Mouse (Mus musculus) spleen, postnatal 4 days (tissue): ENCODE data around the gene Fignl1.

Experiments
- DNase-seq, 2 experiments: peaks; one replicate each; pipeline ENCODE4 v3.0.0; 2022; ENCODE audit warnings: low spot score in 2 of 2

Fignl1 gene

GRCm38 (mm10) chr11:11809404-11810175 is 828 bp upstream of the Fignl1 start:
- DNase-seq = no peak

- no peak for DNase-seq
Measured at GRCm38 (mm10) chr11:11808035-11808819, 535 bp downstream of the Fignl1 start.

GRCm38 (mm10) chr11:11805951-11806350 is 2.8 kb downstream of the Fignl1 start:
- no peak for DNase-seq

GRCm38 (mm10) chr11:11804421-11804820 is 4.3 kb downstream of the Fignl1 start:
- DNase-seq = no peak

- DNase-seq = no peak
Measured at GRCm38 (mm10) chr11:11801067-11801466, 7.7 kb downstream of the Fignl1 start.

GRCm38 (mm10) chr11:11800304-11800703 is 8.5 kb downstream of the Fignl1 start:
- no peak for DNase-seq

GRCm38 (mm10) chr11:11798690-11799089 is 10.1 kb downstream of the Fignl1 start:
- DNase-seq = no peak

- DNase-seq = no peak
Measured at GRCm38 (mm10) chr11:11794626-11795025, 14.1 kb downstream of the Fignl1 start.

GRCm38 (mm10) chr11:11788521-11788974 is 20.2 kb downstream of the Fignl1 start:
- peak; percentile 74 to 90 for DNase-seq

GRCm38 (mm10) chr11:11785457-11785856 is 23.3 kb downstream of the Fignl1 start:
- DNase-seq = no peak

GRCm38 (mm10) chr11:11781728-11782127 is 27.0 kb downstream of the Fignl1 start:
- no peak for DNase-seq

- no peak for DNase-seq
Measured at GRCm38 (mm10) chr11:11778345-11778744, 30.4 kb downstream of the Fignl1 start.

GRCm38 (mm10) chr11:11777796-11778195 is 31.0 kb downstream of the Fignl1 start:
- no peak for DNase-seq

- DNase-seq = no peak
Measured at GRCm38 (mm10) chr11:11777246-11777645, 31.5 kb downstream of the Fignl1 start.

GRCm38 (mm10) chr11:11776822-11777174 is 32.0 kb downstream of the Fignl1 start:
- peak in 1 of 2 experiments; percentile 47 for DNase-seq

GRCm38 (mm10) chr11:11776071-11776821 is 32.5 kb downstream of the Fignl1 start:
- DNase-seq = no peak

- DNase-seq = no peak
Measured at GRCm38 (mm10) chr11:11774893-11775292, 33.9 kb downstream of the Fignl1 start.

- no peak for DNase-seq
Measured at GRCm38 (mm10) chr11:11774384-11774783, 34.4 kb downstream of the Fignl1 start.

- no peak for DNase-seq
Measured at GRCm38 (mm10) chr11:11772196-11772595, 36.6 kb downstream of the Fignl1 start.

- no peak for DNase-seq
Measured at GRCm38 (mm10) chr11:11770691-11771090, 38.1 kb downstream of the Fignl1 start.

GRCm38 (mm10) chr11:11769281-11769680 is 39.5 kb downstream of the Fignl1 start:
- DNase-seq = no peak

GRCm38 (mm10) chr11:11768057-11768456 is 40.7 kb downstream of the Fignl1 start:
- DNase-seq = no peak
